ENCODE assay signal across 19 mouse cellular contexts in the genomic region with DNA sequence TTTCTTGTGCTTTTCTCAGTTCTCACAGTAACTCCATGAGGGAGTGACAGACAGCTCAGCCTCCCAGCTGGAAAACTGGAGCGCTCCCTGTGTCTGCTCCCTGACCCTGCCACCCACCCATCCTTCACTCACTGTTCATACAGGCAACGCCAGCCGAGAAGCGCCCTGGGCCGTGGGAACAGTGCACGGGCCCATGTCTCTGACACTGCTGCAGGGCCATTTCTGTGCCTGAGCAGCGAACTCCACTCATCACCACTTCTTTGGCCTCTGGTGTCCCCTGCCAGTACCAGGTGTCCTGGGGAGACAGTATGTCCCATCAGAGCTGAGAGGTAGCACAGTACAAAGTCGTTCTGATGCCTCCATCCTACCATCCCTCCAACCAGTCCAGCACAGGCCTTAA. TPM values are rescaled to one million over a fixed set of nuclear protein-coding genes. Genes with fewer than 3 reads are reported as not detected.
"Had no signal": no experiment of that assay in that cellular context is flagged by ENCODE, and none has a peak within 500 bp of the region (broad histone marks: within the 10 kb centered on the region; RNA-seq: fewer than 3 reads in every experiment).

No protein-coding gene starts in this region.

- H3K4me1 ChIP-seq: limb, embryonic 15.5 days; neural tube, embryonic 13.5 days; stomach, embryonic 15.5 days had no signal

- H3K9ac ChIP-seq: limb, embryonic 12.5 days; limb, embryonic 15.5 days; liver, embryonic 14.5 days; liver, postnatal 0 days; lung, embryonic 14.5 days; neural tube, embryonic 13.5 days; stomach, embryonic 15.5 days had no signal

- H3K4me3 ChIP-seq: limb, embryonic 12.5 days; limb, embryonic 15.5 days; myocyte; neural tube, embryonic 13.5 days; stomach, embryonic 15.5 days had no signal

- H3K27ac ChIP-seq: limb, embryonic 12.5 days; limb, embryonic 15.5 days; liver, embryonic 14.5 days; macrophage; neural tube, embryonic 13.5 days; stomach, embryonic 15.5 days had no signal

- H3K27me3 ChIP-seq: limb, embryonic 15.5 days; neural tube, embryonic 13.5 days; stomach, embryonic 15.5 days had no signal

- H3K36me3 ChIP-seq: limb, embryonic 12.5 days; limb, embryonic 15.5 days; neural tube, embryonic 13.5 days; stomach, embryonic 15.5 days had no signal

- H3K4me2 ChIP-seq: limb, embryonic 12.5 days; limb, embryonic 15.5 days; liver, embryonic 11.5 days; lung, embryonic 14.5 days; neural tube, embryonic 13.5 days; stomach, embryonic 15.5 days had no signal

- H3K9me3 ChIP-seq: limb, embryonic 12.5 days; limb, embryonic 15.5 days; neural tube, embryonic 13.5 days; stomach, embryonic 15.5 days had no signal

- DNase-seq: kidney, postnatal 4 days; liver, postnatal 0 days; lung, embryonic 14.5 days; midbrain, embryonic 14.5 days; right cerebral cortex, postnatal 25 days; spleen, adult 18-20 months; thymus, adult 2 months; thymus, postnatal 14 days had no signal

RNA-seq across cellular contexts. Expression of a gene that starts 10.6 kb away (rescaled TPM):
- total RNA-seq: megakaryocyte, adult 5-6 weeks; monocyte, adult 5-6 weeks; neutrophil, adult 5-6 weeks had no signal
- polyA plus RNA-seq: macrophage had no signal
